Mouse (Mus musculus) kidney, adult 2 months (tissue): ENCODE measurements around the gene Osbpl3.

Experiments
- CTCF ChIP-seq: fragments of 200-500 bp; conservative IDR thresholded peaks from 2 replicates; pipeline ENCODE4 v1.5.1; 2011; ENCODE audit warnings: low read depth, mild to moderate bottlenecking, control low read depth, low read length, moderate library complexity, mixed read lengths; ENCODE audit not compliant: insufficient read depth, insufficient read length
- POLR2A ChIP-seq: fragments of 200-500 bp; IDR thresholded peaks from one replicate; pipeline ENCODE4 v1.6.1; 2011; ENCODE audit warnings: low read depth, low read length, control low read depth

DNA sequence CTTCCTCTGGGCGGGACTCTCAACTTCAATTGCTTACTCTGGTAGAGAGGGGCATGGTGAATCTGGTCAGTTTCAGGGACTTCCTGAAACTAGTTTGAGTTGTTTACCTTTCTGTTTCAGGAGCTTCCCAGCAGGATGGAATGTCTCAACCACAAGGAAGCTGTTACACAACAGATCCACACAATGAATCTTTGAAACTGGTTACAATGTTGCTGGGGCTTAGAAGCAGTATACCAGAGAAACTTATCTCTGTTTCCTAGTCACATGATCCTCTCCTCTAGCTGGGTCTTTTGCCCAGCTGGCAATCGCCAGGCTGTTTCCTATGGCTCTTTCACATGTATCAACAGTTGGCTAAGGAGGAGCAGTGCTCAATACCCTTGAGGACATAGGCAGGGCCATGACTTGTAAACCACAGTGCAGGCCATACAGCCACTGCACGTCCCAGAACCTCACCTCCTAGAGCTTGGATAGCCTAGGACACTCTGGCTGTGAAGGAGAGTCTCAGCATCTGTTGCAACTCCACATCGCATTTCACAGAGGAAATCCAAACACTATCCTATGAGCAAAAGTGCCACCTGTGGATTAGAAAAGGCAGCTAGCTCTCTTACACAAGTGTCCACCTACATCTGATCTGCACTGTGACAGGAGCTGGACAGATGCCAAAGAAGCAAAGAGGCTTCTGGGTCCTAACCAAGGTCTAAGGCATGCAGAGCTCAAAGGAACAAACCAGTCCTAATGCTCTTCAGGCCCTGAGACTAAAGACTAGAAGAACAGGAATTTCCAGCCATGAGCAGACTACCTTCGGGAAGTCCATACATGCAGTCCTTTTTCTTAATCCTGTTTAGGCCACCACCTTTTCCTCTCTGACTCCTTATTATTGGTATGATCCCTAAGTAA, 14.8 kb downstream of the Osbpl3 start:
- TF ChIP-seq CTCF (no peak), POLR2A (no peak)
